Mouse (Mus musculus): ENCODE measurements around the gene Mrps12. TPM values are rescaled to one million over a fixed set of nuclear protein-coding genes. Genes with fewer than 3 reads are reported as not detected.
"Not testable (repeated sequence)": the region's sequence is repeated elsewhere in the genome, so short reads cannot be mapped to it uniquely, and the experiment has no call there.

Gene Mrps12
- polyA plus RNA-seq, 1 experiment from 2014 or later = 141 TPM

- no peaks in the 10 kb centered on the region for H3K27me3 ChIP-seq (replicated peaks; ENCODE audit: control insufficient read depth, insufficient read depth, low read length)
Observed at GRCm38 (mm10) chr7:28702601-28703143, 38.9 kb downstream of the Mrps12 start.

GRCm38 (mm10) chr7:28701306-28701705 lies 40.3 kb downstream of the Mrps12 start:
- not testable (repeated sequence) for H3K4me1 ChIP-seq (ENCODE audit: control insufficient read depth, insufficient read depth, low read length); ATAC-seq; H3K4me2 ChIP-seq (ENCODE audit: low read length); H3K27me3 ChIP-seq (replicated peaks; ENCODE audit: control insufficient read depth, insufficient read depth, low read length); H3K9me3 ChIP-seq (replicated peaks; ENCODE audit: control insufficient read depth, low read length); H3K9ac ChIP-seq (ENCODE audit: low read length); H3K4me3 ChIP-seq (ENCODE audit: low read depth, low read length); DNase-seq (ENCODE audit: low spot score); H3K27ac ChIP-seq (ENCODE audit: low read depth, low read length); H3K36me3 ChIP-seq (ENCODE audit: control insufficient read depth, insufficient read depth, low read length)
- 96% methylated on average over 12 of the region's 12 CpGs for WGBS

More at GRCm38 (mm10) chr7:28702601-28703143, 38.9 kb downstream of the Mrps12 start:
- Histone ChIP-seq H3K9me3 (replicated peaks; ENCODE audit: control insufficient read depth, low read length) (no peaks in the 10 kb centered on the region), H3K4me2 (ENCODE audit: low read length) (no peak overlapping the region), H3K9ac (ENCODE audit: low read length) (no peak overlapping the region), H3K4me3 (ENCODE audit: low read depth, low read length) (no peak overlapping the region), H3K36me3 (ENCODE audit: control insufficient read depth, insufficient read depth, low read length) (no peaks in the 10 kb centered on the region), H3K27ac (ENCODE audit: low read depth, low read length) (no peak overlapping the region), H3K4me1 (ENCODE audit: control insufficient read depth, insufficient read depth, low read length) (no peaks in the 10 kb centered on the region)
- WGBS = 82% methylated on average over 9 of the region's 9 CpGs
- DNase-seq (ENCODE audit: low spot score) (no peak), ATAC-seq (no peak)

GRCm38 (mm10) chr7:28700269-28700668 lies 41.4 kb downstream of the Mrps12 start:
- no peak overlapping the region for H3K4me3 ChIP-seq (ENCODE audit: low read depth, low read length)
- H3K4me2 ChIP-seq (ENCODE audit: low read length) = no peak overlapping the region
- no peak overlapping the region for H3K9ac ChIP-seq (ENCODE audit: low read length)
- H3K4me1 ChIP-seq (ENCODE audit: control insufficient read depth, insufficient read depth, low read length) = no peaks in the 10 kb centered on the region
- 96% methylated on average over 4 of the region's 4 CpGs for WGBS
- no peaks in the 10 kb centered on the region for H3K36me3 ChIP-seq (ENCODE audit: control insufficient read depth, insufficient read depth, low read length)
- H3K9me3 ChIP-seq (replicated peaks; ENCODE audit: control insufficient read depth, low read length) = no peaks in the 10 kb centered on the region
- ATAC-seq (no peak), DNase-seq (ENCODE audit: low spot score) (no peak)
- no peak overlapping the region for H3K27ac ChIP-seq (ENCODE audit: low read depth, low read length)
- no peaks in the 10 kb centered on the region for H3K27me3 ChIP-seq (replicated peaks; ENCODE audit: control insufficient read depth, insufficient read depth, low read length)

DNA sequence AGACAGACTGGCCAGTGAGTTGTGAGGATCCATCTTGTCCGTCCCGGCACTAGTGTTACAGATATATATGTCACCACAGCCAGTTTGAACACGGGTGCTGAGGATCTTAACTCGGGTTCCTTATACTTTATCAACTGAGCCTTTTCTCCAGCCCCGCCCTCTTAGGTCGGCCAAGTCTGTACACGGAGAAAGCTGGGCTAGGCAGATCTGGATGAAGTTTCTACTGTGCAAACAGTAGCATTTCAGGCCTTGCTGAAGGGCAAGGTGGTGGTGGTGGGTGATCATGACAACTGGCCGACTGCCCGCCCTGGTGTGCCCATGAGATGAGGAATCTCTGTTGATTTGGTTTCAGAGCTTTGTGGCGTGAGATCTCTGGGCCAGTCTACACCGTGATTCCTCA lies 44.3 kb downstream of the Mrps12 start:
- no peak for ATAC-seq
- peaks cover 20% of the 10 kb centered on the region; the same call in 1 of the 2 replicates for H3K27me3 ChIP-seq (replicated peaks; ENCODE audit: control insufficient read depth, insufficient read depth, low read length)
- no peaks in the 10 kb centered on the region for H3K36me3 ChIP-seq (ENCODE audit: control insufficient read depth, insufficient read depth, low read length)
- no peak overlapping the region for H3K9ac ChIP-seq (ENCODE audit: low read length)
- 92% methylated on average over 11 of the region's 11 CpGs for WGBS
- H3K27ac ChIP-seq (ENCODE audit: low read depth, low read length) = no peak overlapping the region
- no peak for DNase-seq (ENCODE audit: low spot score)
- no peak overlapping the region for H3K4me2 ChIP-seq (ENCODE audit: low read length)
- no peak overlapping the region for H3K4me3 ChIP-seq (ENCODE audit: low read depth, low read length)
- peaks cover 7% of the 10 kb centered on the region; the same call in 1 of the 2 replicates for H3K4me1 ChIP-seq (ENCODE audit: control insufficient read depth, insufficient read depth, low read length)
- H3K9me3 ChIP-seq (replicated peaks; ENCODE audit: control insufficient read depth, low read length) = no peaks in the 10 kb centered on the region

DNA sequence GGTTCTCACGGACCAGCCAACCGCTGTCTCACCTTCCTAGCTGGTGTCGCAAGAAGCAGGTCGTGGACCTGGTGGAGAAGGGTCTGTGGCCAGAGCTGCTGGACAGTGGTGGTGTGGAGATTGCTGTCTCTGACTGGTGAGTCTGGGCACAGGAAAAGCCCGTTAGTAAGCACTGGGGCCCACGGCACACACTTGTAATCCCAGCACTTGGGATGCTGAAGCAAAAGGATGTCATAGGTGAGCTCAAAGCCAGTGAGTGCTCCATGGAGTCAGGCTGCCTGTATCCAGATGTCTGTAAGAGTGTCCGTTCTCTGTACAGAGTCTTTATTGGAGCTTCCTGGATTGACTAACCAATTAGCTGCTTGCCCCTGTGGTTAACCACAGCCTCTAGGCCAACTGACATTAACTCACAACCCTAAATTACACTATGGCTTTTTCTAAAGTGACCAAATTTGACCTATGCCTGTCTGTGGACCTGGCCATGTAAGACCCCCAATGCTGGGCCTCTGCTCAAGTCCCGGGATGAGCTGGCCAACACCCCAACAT lies 46.6 kb downstream of the Mrps12 start:
- ATAC-seq (no peak), DNase-seq (ENCODE audit: low spot score) (no peak)
- peaks cover 20% of the 10 kb centered on the region; the same call in 1 of the 2 replicates for H3K27me3 ChIP-seq (replicated peaks; ENCODE audit: control insufficient read depth, insufficient read depth, low read length)
- H3K9me3 ChIP-seq (replicated peaks; ENCODE audit: control insufficient read depth, low read length) = no peaks in the 10 kb centered on the region
- H3K9ac ChIP-seq (ENCODE audit: low read length) = no peak overlapping the region
- no peak overlapping the region for H3K4me2 ChIP-seq (ENCODE audit: low read length)
- no peak overlapping the region for H3K4me3 ChIP-seq (ENCODE audit: low read depth, low read length)
- H3K4me1 ChIP-seq (ENCODE audit: control insufficient read depth, insufficient read depth, low read length) = peaks cover 7% of the 10 kb centered on the region; the same call in 1 of the 2 replicates
- H3K36me3 ChIP-seq (ENCODE audit: control insufficient read depth, insufficient read depth, low read length) = no peaks in the 10 kb centered on the region
- 50% methylated on average over 8 of the region's 8 CpGs for WGBS
- no peak overlapping the region for H3K27ac ChIP-seq (ENCODE audit: low read depth, low read length)

DNA sequence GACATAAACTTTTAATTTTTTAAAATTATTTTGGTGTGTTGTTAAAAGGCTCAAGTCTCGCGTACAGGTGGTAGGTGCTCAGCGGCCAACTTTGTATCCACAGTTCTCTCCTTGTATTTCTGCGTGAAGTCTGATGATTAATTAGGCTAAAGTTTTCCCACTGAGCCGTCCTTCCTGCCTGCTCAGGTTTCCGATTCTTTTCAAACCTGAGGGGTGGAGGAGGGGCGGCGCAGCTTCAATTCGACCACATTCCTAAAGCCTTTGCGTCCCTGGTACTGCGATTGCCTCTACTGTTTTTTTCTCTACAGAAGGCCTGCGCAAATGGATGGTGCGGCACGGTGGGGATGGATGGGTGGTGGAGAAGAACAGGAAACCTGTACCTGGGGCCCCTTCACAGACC lies 47.2 kb downstream of the Mrps12 start:
- H3K9ac ChIP-seq (ENCODE audit: low read length) = no peak overlapping the region
- no peak overlapping the region for H3K4me3 ChIP-seq (ENCODE audit: low read depth, low read length)
- no peak overlapping the region for H3K27ac ChIP-seq (ENCODE audit: low read depth, low read length)
- ATAC-seq (no peak), DNase-seq (ENCODE audit: low spot score) (no peak)
- 4% methylated on average over 14 of the region's 14 CpGs for WGBS
- H3K4me1 ChIP-seq (ENCODE audit: control insufficient read depth, insufficient read depth, low read length) = peaks cover 7% of the 10 kb centered on the region; the same call in 1 of the 2 replicates
- no peaks in the 10 kb centered on the region for H3K9me3 ChIP-seq (replicated peaks; ENCODE audit: control insufficient read depth, low read length)
- peaks cover 20% of the 10 kb centered on the region; the same call in 1 of the 2 replicates for H3K27me3 ChIP-seq (replicated peaks; ENCODE audit: control insufficient read depth, insufficient read depth, low read length)
- no peaks in the 10 kb centered on the region for H3K36me3 ChIP-seq (ENCODE audit: control insufficient read depth, insufficient read depth, low read length)
- no peak overlapping the region for H3K4me2 ChIP-seq (ENCODE audit: low read length)

- Histone ChIP-seq H3K4me3 (ENCODE audit: low read depth, low read length) (peak overlapping the region; percentile 46), H3K4me1 (ENCODE audit: control insufficient read depth, insufficient read depth, low read length) (peaks cover 7% of the 10 kb centered on the region; the same call in 1 of the 2 replicates), H3K36me3 (ENCODE audit: control insufficient read depth, insufficient read depth, low read length) (no peaks in the 10 kb centered on the region), H3K9ac (ENCODE audit: low read length) (peak overlapping the region; percentile 55), H3K9me3 (replicated peaks; ENCODE audit: control insufficient read depth, low read length) (no peaks in the 10 kb centered on the region), H3K27ac (ENCODE audit: low read depth, low read length) (no peak overlapping the region), H3K4me2 (ENCODE audit: low read length) (peak overlapping the region; percentile 90), H3K27me3 (replicated peaks; ENCODE audit: control insufficient read depth, insufficient read depth, low read length) (peaks cover 20% of the 10 kb centered on the region; the same call in 1 of the 2 replicates)
- DNase-seq (ENCODE audit: low spot score) = peak; percentile 70
- WGBS = under 1% methylated on average over 38 of the region's 38 CpGs
- peak; percentile 81 for ATAC-seq
Observed at GRCm38 (mm10) chr7:28693321-28693966, 48.2 kb downstream of the Mrps12 start.

DNA sequence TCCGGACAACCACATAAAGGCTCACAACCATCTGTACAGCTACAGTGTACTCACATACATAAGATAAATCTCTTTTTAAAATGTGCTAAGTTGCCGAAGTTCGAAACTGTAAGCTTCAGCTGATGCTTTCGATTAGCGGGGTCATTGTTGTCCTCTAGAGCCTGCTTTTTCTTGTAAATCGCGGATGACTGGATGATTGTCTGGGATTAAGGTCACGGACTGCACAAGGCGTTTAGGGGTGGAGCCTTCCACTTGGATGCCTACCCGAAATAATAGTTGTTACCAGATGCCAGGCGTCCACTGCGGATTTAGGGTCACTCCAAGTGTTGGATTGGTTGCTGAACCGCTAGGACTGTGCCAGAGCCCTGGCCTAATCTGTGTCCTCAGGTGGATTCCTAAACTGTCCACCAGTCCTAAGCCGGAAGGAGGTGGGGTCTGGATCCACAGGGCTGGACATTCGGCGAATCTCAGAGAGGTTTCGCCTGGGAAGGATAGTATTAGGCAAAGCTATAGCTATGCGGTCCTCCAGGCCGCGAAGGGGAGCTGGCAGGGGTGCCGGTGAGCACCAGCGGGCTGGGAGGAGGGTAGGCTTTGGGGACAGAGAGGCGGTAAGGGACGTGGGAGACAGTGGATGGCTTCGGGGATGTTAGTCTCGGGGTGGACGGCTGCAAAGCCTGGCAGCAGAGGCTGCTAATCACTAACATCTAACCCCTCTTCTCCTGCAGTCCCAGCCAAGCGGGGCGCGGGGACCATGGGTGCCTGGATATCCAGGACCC lies 48.9 kb downstream of the Mrps12 start, which contains the start of gene Fbxo27:
Fbxo27 (plus strand) TSS at position 305 of the 776 bp plus-strand sequence.
- Histone ChIP-seq H3K4me2 (ENCODE audit: low read length) (peak within 1 kb of the TSS; percentile 90), H3K4me1 (ENCODE audit: control insufficient read depth, insufficient read depth, low read length) (peaks cover 7% of the 10 kb centered on the region; the same call in 1 of the 2 replicates), H3K4me3 (ENCODE audit: low read depth, low read length) (peak within 1 kb of the TSS; percentile 46), H3K36me3 (ENCODE audit: control insufficient read depth, insufficient read depth, low read length) (no peaks in the 10 kb centered on the region), H3K27me3 (replicated peaks; ENCODE audit: control insufficient read depth, insufficient read depth, low read length) (peaks cover 20% of the 10 kb centered on the region; the same call in 1 of the 2 replicates), H3K9me3 (replicated peaks; ENCODE audit: control insufficient read depth, low read length) (no peaks in the 10 kb centered on the region), H3K27ac (ENCODE audit: low read depth, low read length) (no peak within 1 kb of the TSS), H3K9ac (ENCODE audit: low read length) (peak within 1 kb of the TSS; percentile 55)
- WGBS = 16% methylated on average over 29 of the region's 30 CpGs
- ATAC-seq (peak; percentile 46), DNase-seq (ENCODE audit: low spot score) (peak; percentile 17)

Data from forebrain, embryonic 14.5 days (tissue).